In the genomic region with DNA sequence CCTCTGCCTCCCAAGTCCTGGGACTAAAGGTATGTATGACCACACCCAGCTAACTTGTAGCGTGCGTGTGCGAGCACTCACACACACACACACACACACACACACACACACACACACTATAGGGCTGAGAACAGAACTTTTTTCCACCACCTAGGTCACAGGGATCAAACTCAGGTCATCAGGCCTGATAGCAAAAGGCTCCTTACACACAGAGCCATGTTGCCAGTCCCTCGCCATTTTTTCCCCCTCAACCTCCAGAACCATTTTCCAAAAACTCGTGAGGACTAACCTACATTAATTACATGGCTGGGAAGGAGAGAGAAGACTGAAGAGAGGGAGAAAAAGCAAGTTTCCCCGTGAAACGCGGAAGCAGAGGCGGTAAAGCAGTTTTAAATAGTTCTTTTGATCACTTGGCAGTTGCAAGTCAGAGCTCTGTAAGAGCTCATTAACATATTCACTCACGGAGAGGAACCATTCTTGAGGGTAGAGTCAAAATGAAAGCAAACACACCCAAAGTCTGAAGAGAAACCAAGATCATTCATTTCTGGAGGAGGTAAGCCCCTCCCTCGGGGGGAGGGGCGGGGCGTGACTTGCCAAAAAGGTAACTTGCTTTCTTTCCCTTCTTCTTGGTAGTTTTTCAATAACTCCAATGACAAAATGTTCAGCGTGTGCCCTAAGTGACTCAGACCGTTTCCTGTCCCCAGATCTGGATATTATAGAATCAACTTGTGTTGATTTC, we compare ENCODE assay signal across 12 mouse cellular contexts.
DNase-seq lines count a peak whose midpoint lies in the region; ATAC-seq and TF ChIP-seq lines count a peak whose summit lies in the region.
"Had no signal": no experiment of that assay in that cellular context is flagged by ENCODE, and none has a peak within 500 bp of the region (broad histone marks: within the 10 kb centered on the region; RNA-seq: fewer than 3 reads in every experiment).

No protein-coding gene starts in this region.

- intact Hi-C loops in gastrocnemius, adult 2 months (cut with DNase I) = no loop called here

- TF ChIP-seq POLR2A in ES-Bruce4 (IDR thresholded peaks at IDR 0.05; ENCODE audit: insufficient read depth, low read length) = no peak

- no peaks in the 10 kb centered on the region for H3K36me3 ChIP-seq in ES-Bruce4 (ENCODE audit: control insufficient read depth, insufficient read depth, low read length, poor library complexity, severe bottlenecking)
- H3K36me3 ChIP-seq: stomach, embryonic 15.5 days had no signal

- no peak for TF ChIP-seq CTCF in ES-Bruce4 (IDR thresholded peaks at IDR 0.05; ENCODE audit: low read depth, low read length)
- no peak for TF ChIP-seq CTCF in gastrocnemius, adult 2 months (IDR thresholded peaks at IDR 0.05)

- H3K4me1 ChIP-seq in ES-Bruce4 (ENCODE audit: control insufficient read depth, insufficient read depth, low read length) = no peaks in the 10 kb centered on the region
- H3K4me1 ChIP-seq: stomach, embryonic 15.5 days had no signal

- H3K27ac ChIP-seq in ES-Bruce4 (ENCODE audit: insufficient read depth, low read length) = peak overlapping the region; percentile 26
- H3K27ac ChIP-seq in gastrocnemius, adult 2 months = no peak overlapping the region
- H3K27ac ChIP-seq: stomach, embryonic 15.5 days had no signal

- ATAC-seq in granulocyte monocyte progenitor cell, adult 5-6 weeks (replicated peaks; ENCODE audit: poor library complexity, severe bottlenecking) = peak; percentile 95
- peak; percentile 88 for ATAC-seq in monocyte, adult 5-6 weeks (replicated peaks; ENCODE audit: insufficient number of reproducible peaks, low FRiP score, low TSS enrichment, poor library complexity, severe bottlenecking)

- H3K9me3 ChIP-seq in ES-Bruce4 (replicated peaks; ENCODE audit: control insufficient read depth, insufficient read depth, low read length, poor library complexity, severe bottlenecking) = no peaks in the 10 kb centered on the region
- H3K9me3 ChIP-seq: stomach, embryonic 15.5 days had no signal

- no peak overlapping the region for H3K9ac ChIP-seq in ES-Bruce4 (ENCODE audit: low read depth, poor library complexity, severe bottlenecking)
- H3K9ac ChIP-seq: stomach, embryonic 15.5 days had no signal

- no peak overlapping the region for H3K4me3 ChIP-seq in ES-Bruce4 (ENCODE audit: low read depth, low read length)
- no peak overlapping the region for H3K4me3 ChIP-seq in gastrocnemius, adult 2 months
- H3K4me3 ChIP-seq: stomach, embryonic 15.5 days had no signal

- no peak for TF ChIP-seq EP300 in ES-Bruce4 (IDR thresholded peaks at IDR 0.05; ENCODE audit: insufficient read depth, low read depth, low read length)

- DNase-seq in A20 (ENCODE audit: low read depth, low spot score) = peak; percentile 84
- DNase-seq in layer of hippocampus, postnatal 36 days = no peak
- DNase-seq in adrenal gland, adult 8-10 months = no peak
- no peak for DNase-seq in right cerebral cortex, adult 18-20 months
- no peak for DNase-seq in gastrocnemius, adult 2 months
- DNase-seq: adrenal gland, postnatal 36 days; cerebellum, adult 9-11 months; kidney, postnatal 4 days had no signal

- H3K27me3 ChIP-seq in ES-Bruce4 (ENCODE audit: control insufficient read depth, insufficient read depth, low read length, poor library complexity, severe bottlenecking) = no peaks in the 10 kb centered on the region
- H3K27me3 ChIP-seq: stomach, embryonic 15.5 days had no signal
